Mouse (Mus musculus) CD4-positive naive resting alpha-beta T cell, adult 76 days (primary cell): Measurements from ENCODE around the gene Tfap4. TPM values are rescaled to one million over a fixed set of nuclear protein-coding genes. Genes with fewer than 3 reads are reported as not detected.

Experiments
- total RNA-seq: library from RNA; stranded (reverse); gene quantifications from one replicate; pipeline ENCODE4 v1.2.4, GENCODE M21; 2023

The Tfap4 gene
- total RNA-seq, result 19.3 TPM

GRCm38 (mm10) chr16:4559715-4560144, at the start of gene Tfap4:
Tfap4 (minus strand) TSS chr16:4559854.

DNA sequence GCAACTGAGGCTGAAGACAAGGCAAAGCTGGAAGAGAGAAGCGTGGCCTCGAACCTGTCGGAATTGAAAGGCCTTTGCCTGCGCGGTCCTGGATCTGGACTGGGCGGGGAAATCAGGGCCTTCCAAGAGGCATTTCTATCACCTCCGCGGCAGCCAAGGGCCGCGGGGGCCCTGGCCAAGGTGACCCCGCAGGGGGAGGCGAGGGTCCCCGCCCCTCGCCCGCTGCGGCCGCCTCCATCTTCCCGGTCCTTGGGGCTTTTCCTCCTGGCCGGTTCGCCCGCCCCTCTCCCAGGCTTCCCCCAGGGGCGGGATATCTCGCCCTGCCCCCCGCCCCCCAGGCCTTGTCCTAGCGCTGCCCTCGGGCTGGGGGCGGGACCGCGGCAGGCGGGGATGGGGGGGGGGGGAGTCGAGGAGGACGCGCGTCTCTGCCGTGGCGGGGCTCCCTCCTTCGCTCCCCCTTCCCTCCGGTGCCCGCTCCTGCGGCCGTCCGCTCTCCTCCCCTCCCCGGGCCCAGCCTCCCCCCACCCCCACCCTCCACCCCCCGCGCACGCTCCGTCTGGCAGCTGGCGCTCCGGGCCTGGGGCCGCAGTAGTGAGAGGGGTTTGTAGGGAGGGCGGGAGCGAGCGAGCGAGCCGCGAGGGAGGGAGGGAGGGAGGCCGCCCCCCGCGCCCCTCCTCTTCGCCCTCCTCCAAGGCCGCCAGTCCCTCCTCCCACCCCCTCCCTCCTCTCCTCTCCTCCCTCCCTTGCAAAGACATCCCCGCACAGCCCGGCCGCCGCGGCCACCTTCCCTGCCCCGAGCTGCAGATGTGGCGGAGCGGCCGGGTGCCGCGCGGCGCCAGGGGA, 34.5 kb upstream of the Tfap4 start, which contains the start of gene Glis2:
Gene Glis2, plus strand, starts transcription at position 743 of the 843 bp plus-strand sequence.

DNA sequence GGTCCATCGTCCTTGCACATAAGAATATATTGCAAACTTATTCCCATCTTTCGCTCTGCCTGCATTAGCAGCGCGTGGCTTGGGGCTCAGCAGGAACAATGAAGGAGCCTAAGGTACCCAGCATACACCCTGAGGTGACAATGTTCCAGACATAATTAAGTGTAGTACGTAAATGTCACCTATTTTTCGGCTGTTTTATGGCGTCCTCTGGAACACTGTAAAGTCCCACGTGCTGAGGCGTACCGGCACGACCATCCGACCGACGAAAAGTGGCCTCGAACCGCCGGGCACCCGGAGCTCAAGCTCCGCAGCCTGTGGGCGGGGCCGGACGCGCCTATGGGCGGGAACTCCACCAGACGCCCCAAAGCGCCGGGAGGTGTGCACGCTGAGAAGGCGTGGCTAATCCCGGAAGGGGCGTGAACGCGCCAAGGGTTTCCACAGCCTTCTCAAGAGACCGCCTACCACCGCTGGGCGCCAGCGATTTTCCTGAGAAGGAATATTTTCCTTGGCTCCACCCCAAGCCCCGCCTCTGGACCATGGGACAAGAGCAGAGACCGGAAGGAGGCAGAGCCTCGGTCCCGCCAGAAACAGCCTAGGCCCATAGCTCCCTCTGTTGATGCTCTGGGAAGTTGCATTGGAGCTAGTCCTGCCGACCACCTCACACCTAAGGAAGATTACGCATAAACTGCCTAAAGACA, 18.0 kb downstream of the Tfap4 start, which contains the start of gene Srl:
Gene Srl, minus strand, starts transcription at position 316 of the 698 bp plus-strand sequence.

Other genes with a start within 250 kb of the Tfap4 start
- 2.4 TPM for gene Adcy9, start 139.4 kb downstream of the Tfap4 start, total RNA-seq
- 0.44 TPM for gene Srl, start 18.0 kb downstream of the Tfap4 start, total RNA-seq
- gene Glis2, start 34.9 kb upstream of the Tfap4 start, total RNA-seq, result 0.29 TPM
- 39.3 TPM for gene Pam16, start 65.1 kb upstream of the Tfap4 start, total RNA-seq
- not detected for gene Vasn, start 80.1 kb upstream of the Tfap4 start, total RNA-seq
- 20.4 TPM for gene Dnaja3, start 80.1 kb upstream of the Tfap4 start, total RNA-seq
- 184 TPM for gene Coro7, start 119.9 kb upstream of the Tfap4 start, total RNA-seq
- gene Nmral1, start 159.5 kb upstream of the Tfap4 start, total RNA-seq, result 3.3 TPM
- 31.0 TPM for gene Hmox2, start 166.5 kb upstream of the Tfap4 start, total RNA-seq
- 53.8 TPM for gene Cdip1, start 230.4 kb upstream of the Tfap4 start, total RNA-seq